Mouse (Mus musculus) stomach, embryonic 15.5 days (tissue): Measurements from ENCODE around the gene Gm21834. TPM values are rescaled to one million over a fixed set of nuclear protein-coding genes. Genes with fewer than 3 reads are reported as not detected.

Experiments
- ATAC-seq: fragments of 200-750 bp; cut with Nextera tagmentation; 2 replicates; pipeline ENCODE4 v1.8.0; 2017; ENCODE audit warnings: low read depth, moderate number of reproducible peaks, moderate TSS enrichment; ENCODE audit not compliant: insufficient read depth, low FRiP score
- H3K27ac ChIP-seq: fragments of 300-500 bp; sonication (generic); 2 replicates; pipeline ENCODE4 v1.5.1; 2015; ENCODE audit warnings: mild to moderate bottlenecking, inconsistent platforms
- H3K27me3 ChIP-seq: fragments of 300-500 bp; sonication (generic); replicated peaks from 2 replicates; pipeline ENCODE4 v1.6.1; 2015; ENCODE audit warnings: inconsistent platforms
- H3K36me3 ChIP-seq: fragments of 300-500 bp; sonication (generic); 2 replicates; pipeline ENCODE4 v1.6.1; 2015; ENCODE audit warnings: inconsistent platforms
- H3K4me1 ChIP-seq: fragments of 300-500 bp; sonication (generic); 2 replicates; pipeline ENCODE4 v1.6.1; 2015; ENCODE audit warnings: inconsistent platforms
- H3K4me2 ChIP-seq: fragments of 300-500 bp; sonication (generic); 2 replicates; pipeline ENCODE4 v1.6.1; 2015; ENCODE audit warnings: mild to moderate bottlenecking, inconsistent platforms
- H3K4me3 ChIP-seq: fragments of 300-500 bp; sonication (generic); replicated peaks from 2 replicates; pipeline ENCODE4 v1.5.1; 2015; ENCODE audit warnings: inconsistent platforms
- H3K9ac ChIP-seq: fragments of 300-500 bp; sonication (generic); 2 replicates; pipeline ENCODE4 v1.6.1; 2015; ENCODE audit warnings: inconsistent platforms
- H3K9me3 ChIP-seq: fragments of 300-500 bp; sonication (generic); 2 replicates; pipeline ENCODE4 v1.6.1; 2016; ENCODE audit warnings: inconsistent platforms
- WGBS: fragments of 180-500 bp; shearing (Covaris S2); methylation state at CpG from one replicate; pipeline ENCODE4 v1.1.7; 2015; 5-methylcytosine and 5-hydroxymethylcytosine counted together
- polyA plus RNA-seq: library from polyadenylated mRNA; unstranded; fragments of >200 nt; fragmentation: Nextera tagmentation; extraction: Ambion mirVana; gene quantifications from 2 replicates; pipeline ENCODE4 v1.2.1, GENCODE M21; 2015

Gene Gm21834
- polyA plus RNA-seq, result not detected in 2 replicates

- no peak within 1 kb of the TSS for H3K4me2 ChIP-seq
- no peaks in the 10 kb centered on the region for H3K36me3 ChIP-seq
- no peaks in the 10 kb centered on the region for H3K9me3 ChIP-seq
- no peak for ATAC-seq
- H3K27ac ChIP-seq, result no peak within 1 kb of the TSS
- no peaks in the 10 kb centered on the region for H3K27me3 ChIP-seq
- no peaks in the 10 kb centered on the region for H3K4me1 ChIP-seq
- H3K4me3 ChIP-seq, result no peak within 1 kb of the TSS
- 85% methylated on average over 5 of the region's 5 CpGs for WGBS
- H3K9ac ChIP-seq, result no peak within 1 kb of the TSS
These were observed at the start of gene Gm21834 for GRCm38 (mm10) chr17:57742119-57742518. Gene Gm21834, minus strand, starts transcription at chr17:57742219.

GRCm38 (mm10) chr17:57788161-57788799 lies 46.3 kb upstream of the Gm21834 start:
- Histone ChIP-seq H3K36me3 (no peaks in the 10 kb centered on the region), H3K27me3 (no peaks in the 10 kb centered on the region), H3K4me1 (no peaks in the 10 kb centered on the region), H3K9ac (no peak overlapping the region), H3K4me3 (no peak overlapping the region), H3K9me3 (no peaks in the 10 kb centered on the region), H3K27ac (no peak overlapping the region), H3K4me2 (no peak overlapping the region)
- 68% methylated on average over 1 of the region's 1 CpGs for WGBS
- ATAC-seq, result no peak

- H3K4me2 ChIP-seq, result no peak overlapping the region
- H3K27me3 ChIP-seq, result no peaks in the 10 kb centered on the region
- no peak; the same call in 1 of the 2 replicates for ATAC-seq
- no peak overlapping the region for H3K9ac ChIP-seq
- no peaks in the 10 kb centered on the region for H3K36me3 ChIP-seq
- no peak overlapping the region for H3K27ac ChIP-seq
- no peaks in the 10 kb centered on the region for H3K4me1 ChIP-seq
- 15% methylated on average over 4 of the region's 4 CpGs for WGBS
- no peaks in the 10 kb centered on the region for H3K9me3 ChIP-seq
- no peak overlapping the region for H3K4me3 ChIP-seq
These were observed 28.9 kb upstream of the Gm21834 start for GRCm38 (mm10) chr17:57770904-57771303.

GRCm38 (mm10) chr17:57768622-57769610 lies 26.9 kb upstream of the Gm21834 start, which contains the start of gene Cntnap5c:
Gene Cntnap5c, plus strand, starts transcription at chr17:57769570.
- WGBS, result 18% methylated on average over 26 of the region's 26 CpGs
- no peaks in the 10 kb centered on the region for H3K9me3 ChIP-seq
- no peak within 1 kb of the TSS for H3K9ac ChIP-seq
- H3K27ac ChIP-seq, result no peak within 1 kb of the TSS
- ATAC-seq, result peak; percentile 73; the same call in 1 of the 2 replicates
- no peak within 1 kb of the TSS for H3K4me3 ChIP-seq
- no peaks in the 10 kb centered on the region for H3K4me1 ChIP-seq
- H3K4me2 ChIP-seq, result peak within 1 kb of the TSS; percentile 12; the same call in 1 of the 2 replicates
- no peaks in the 10 kb centered on the region for H3K36me3 ChIP-seq
- no peaks in the 10 kb centered on the region for H3K27me3 ChIP-seq

- Histone ChIP-seq H3K27ac (no peak overlapping the region), H3K4me3 (no peak overlapping the region), H3K27me3 (no peaks in the 10 kb centered on the region), H3K9ac (no peak overlapping the region), H3K9me3 (no peaks in the 10 kb centered on the region), H3K4me2 (no peak overlapping the region), H3K36me3 (no peaks in the 10 kb centered on the region), H3K4me1 (no peaks in the 10 kb centered on the region)
- no peak for ATAC-seq
These were observed 25.3 kb upstream of the Gm21834 start for GRCm38 (mm10) chr17:57767306-57767705.

- Histone ChIP-seq H3K27ac (no peak overlapping the region), H3K27me3 (no peaks in the 10 kb centered on the region), H3K9ac (no peak overlapping the region), H3K36me3 (no peaks in the 10 kb centered on the region), H3K4me2 (no peak overlapping the region), H3K4me3 (no peak overlapping the region), H3K9me3 (no peaks in the 10 kb centered on the region), H3K4me1 (no peaks in the 10 kb centered on the region)
- 39% methylated on average over 1 of the region's 1 CpGs for WGBS
- ATAC-seq, result no peak
These were observed 16.0 kb upstream of the Gm21834 start for GRCm38 (mm10) chr17:57758033-57758432.

- Histone ChIP-seq H3K9me3 (no peaks in the 10 kb centered on the region), H3K4me2 (no peak overlapping the region), H3K9ac (no peak overlapping the region), H3K27ac (no peak overlapping the region), H3K36me3 (no peaks in the 10 kb centered on the region), H3K4me1 (no peaks in the 10 kb centered on the region), H3K27me3 (no peaks in the 10 kb centered on the region), H3K4me3 (no peak overlapping the region)
- ATAC-seq, result no peak
- WGBS, result 28% methylated on average over 3 of the region's 3 CpGs
These were observed 47.2 kb downstream of the Gm21834 start for GRCm38 (mm10) chr17:57694791-57695190.

Other genes with a start within 250 kb of the Gm21834 start
- not detected in 2 replicates for gene Vmn2r120, start 196.7 kb downstream of the Gm21834 start, polyA plus RNA-seq
- gene Cntnap5c, start 27.4 kb upstream of the Gm21834 start, polyA plus RNA-seq, result not detected in 2 replicates